ENCODE assay signal across 11 mouse cellular contexts in the genomic region with DNA sequence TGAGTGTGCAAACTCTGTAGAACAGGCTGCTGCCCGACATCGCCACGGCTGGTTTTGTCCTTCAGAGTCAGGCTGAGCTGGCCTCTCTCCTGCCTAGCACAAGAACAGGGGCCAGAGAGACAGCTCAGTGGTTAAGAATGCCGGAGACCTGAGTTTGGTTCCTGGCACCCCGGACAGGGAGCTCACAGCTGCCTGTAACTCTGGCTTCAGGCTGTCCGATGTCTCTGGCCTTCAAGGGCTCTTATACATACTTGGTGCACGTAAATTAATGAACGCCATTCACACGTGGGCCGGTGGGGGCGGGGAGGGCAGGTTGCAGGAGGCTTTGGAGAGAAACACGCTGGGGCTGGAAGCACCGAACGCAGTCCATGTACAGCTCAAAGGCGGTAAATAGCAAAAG. TPM values are rescaled to one million over a fixed set of nuclear protein-coding genes. Genes with fewer than 3 reads are reported as not detected.
A peak's percentile ranks its signal among the peaks of the same experiment; 100 is the strongest.
DNase-seq lines count a peak whose midpoint lies in the region; ATAC-seq and TF ChIP-seq lines count a peak whose summit lies in the region.
"Had no signal": no experiment of that assay in that cellular context is flagged by ENCODE, and none has a peak within 500 bp of the region (broad histone marks: within the 10 kb centered on the region; RNA-seq: fewer than 3 reads in every experiment).

No protein-coding gene starts in this region.

- peak overlapping the region; percentile 37 for H3K27ac ChIP-seq in kidney, adult 2 months (ENCODE audit: insufficient read depth, low read depth, low read length)
- H3K27ac ChIP-seq in neural tube, embryonic 13.5 days (replicated peaks) = peak overlapping the region; percentile 47; the same call in 1 of the 2 replicates
- H3K27ac ChIP-seq: midbrain, embryonic 12.5 days had no signal

- peaks cover 13% of the 10 kb centered on the region for H3K4me1 ChIP-seq in kidney, adult 2 months (ENCODE audit: control insufficient read depth, insufficient read depth, low read length)
- peaks cover 44% of the 10 kb centered on the region for H3K4me1 ChIP-seq in neural tube, embryonic 13.5 days (replicated peaks)

- H3K4me2 ChIP-seq in neural tube, embryonic 13.5 days = peak overlapping the region; percentile 49; the same call in 1 of the 2 replicates

- no peak for TF ChIP-seq CTCF in kidney, adult 2 months (conservative IDR thresholded peaks at IDR 0.05; ENCODE audit: insufficient read depth, insufficient read length, low read depth, low read length)

- no peak overlapping the region for H3K4me3 ChIP-seq in kidney, adult 2 months (ENCODE audit: insufficient read depth, low read depth, low read length)
- H3K4me3 ChIP-seq in neural tube, embryonic 13.5 days = no peak overlapping the region

- no peak for TF ChIP-seq POLR2A in kidney, adult 2 months (IDR thresholded peaks at IDR 0.05; ENCODE audit: low read depth, low read length)

- no peak for ATAC-seq in neural tube, embryonic 13.5 days (ENCODE audit: low read depth)

- no peaks in the 10 kb centered on the region for H3K36me3 ChIP-seq in kidney, adult 2 months (ENCODE audit: control insufficient read depth, insufficient read depth, low read length)
- no peaks in the 10 kb centered on the region for H3K36me3 ChIP-seq in neural tube, embryonic 13.5 days
- H3K36me3 ChIP-seq: midbrain, embryonic 12.5 days had no signal

- DNase-seq in kidney, adult 2 months = no peak
- no peak for DNase-seq in kidney, adult 8-10 months
- DNase-seq in adrenal gland, postnatal 14 days = peak; percentile 68
- DNase-seq in kidney, postnatal 4 days = peak; percentile 49 to 60
- no peak for DNase-seq in layer of hippocampus, adult 11-12 months (ENCODE audit: low spot score)
- no peak for DNase-seq in thymus, postnatal 36 days
- DNase-seq: layer of hippocampus, adult 9-11 months; right cerebral cortex, adult 18-20 months; thymus, postnatal 25 days had no signal

- no peak overlapping the region for H3K9ac ChIP-seq in neural tube, embryonic 13.5 days
- H3K9ac ChIP-seq: midbrain, embryonic 12.5 days had no signal

- H3K9me3 ChIP-seq in neural tube, embryonic 13.5 days = no peaks in the 10 kb centered on the region
- H3K9me3 ChIP-seq: midbrain, embryonic 12.5 days had no signal

- H3K27me3 ChIP-seq in kidney, adult 2 months (replicated peaks; ENCODE audit: control insufficient read depth, insufficient read depth, low read length) = no peaks in the 10 kb centered on the region
- H3K27me3 ChIP-seq in neural tube, embryonic 13.5 days = peaks cover 9% of the 10 kb centered on the region

- WGBS in kidney, adult 2 months = 52% methylated on average over 15 of the region's 15 CpGs
- whole genome bisulfite sequencing in neural tube, embryonic 13.5 days = 44% methylated on average over 15 of the region's 15 CpGs

RNA-seq across cellular contexts. Expression of a gene that starts 50.6 kb away (rescaled TPM):
- 16.2 and 34.0 TPM in 2 replicates for polyA plus RNA-seq in kidney, adult 2 months (2012; rRNA removed)
- 509 and 538 TPM in 2 replicates for total RNA-seq in adrenal gland, postnatal 14 days (2021)
- polyA plus RNA-seq in neural tube, embryonic 13.5 days (2015; fragmentation: Nextera tagmentation; extraction: Ambion mirVana) = 219 and 224 TPM in 2 replicates

Comparison
In these comparisons a context has a peak if more than half of its experiments do, and no peak if none do; other contexts are left out.
1. DNase-seq: peak in adrenal gland, postnatal 14 days (single experiment) and kidney, postnatal 4 days (2 of 2); none in kidney, adult 2 months (single experiment), kidney, adult 8-10 months (0 of 2), layer of hippocampus, adult 11-12 months (single experiment) and thymus, postnatal 36 days (0 of 2).